Mouse (Mus musculus) forebrain, embryonic 14.5 days (tissue): ENCODE results near the gene P4ha1. TPM values are rescaled to one million over a fixed set of nuclear protein-coding genes. Genes with fewer than 3 reads are reported as not detected.

Experiments used
- ATAC-seq: fragments of 200-750 bp; cut with Nextera tagmentation; 2 replicates; pipeline ENCODE4 v1.8.0; 2017; ENCODE audit warnings: mild to moderate bottlenecking, moderate library complexity
- DNase-seq: peaks from one replicate; pipeline ENCODE4 v3.0.0-alpha.2; 2015; ENCODE audit warnings: low spot score
- H3K27ac ChIP-seq: fragments of 300-500 bp; sonication (generic); 2 replicates; pipeline ENCODE4 v1.5.1; 2014; ENCODE audit warnings: low read depth, mild to moderate bottlenecking, control low read depth, low read length, moderate library complexity
- H3K27me3 ChIP-seq: fragments of 300-500 bp; sonication (generic); replicated peaks from 2 replicates; pipeline ENCODE4 v1.6.1; 2014; ENCODE audit warnings: low read length, control low read depth, mixed read lengths; ENCODE audit not compliant: control insufficient read depth, insufficient read depth
- H3K36me3 ChIP-seq: fragments of 300-500 bp; sonication (generic); 2 replicates; pipeline ENCODE4 v1.6.1; 2014; ENCODE audit warnings: low read length, control low read depth; ENCODE audit not compliant: control insufficient read depth, insufficient read depth
- H3K4me1 ChIP-seq: fragments of 300-500 bp; sonication (generic); 2 replicates; pipeline ENCODE4 v1.6.1; 2014; ENCODE audit warnings: antibody characterized with exemption, low read length, control low read depth; ENCODE audit not compliant: control insufficient read depth, insufficient read depth
- H3K4me2 ChIP-seq: fragments of 300-500 bp; sonication (generic); 2 replicates; pipeline ENCODE4 v1.6.1; 2014; ENCODE audit warnings: mild to moderate bottlenecking, control low read depth, low read length
- H3K4me3 ChIP-seq: fragments of 300-500 bp; sonication (generic); 2 replicates; pipeline ENCODE4 v1.5.1; 2014; ENCODE audit warnings: low read depth, low read length, control low read depth
- H3K9ac ChIP-seq: fragments of 300-500 bp; sonication (generic); 2 replicates; pipeline ENCODE4 v1.6.1; 2014; ENCODE audit warnings: mild to moderate bottlenecking, low read length, control low read depth, moderate library complexity
- H3K9me3 ChIP-seq: fragments of 300-500 bp; sonication (generic); replicated peaks from 2 replicates; pipeline ENCODE4 v1.6.1; 2016; ENCODE audit warnings: low read length, control low read depth, mixed read lengths; ENCODE audit not compliant: control insufficient read depth
- WGBS: fragments of 180-500 bp; shearing (Covaris S2); extraction: QIAGEN DNeasy Blood & Tissue Kit; methylation state at CpG from one replicate; pipeline ENCODE4 v1.1.7; 2014; 5-methylcytosine and 5-hydroxymethylcytosine counted together
- polyA plus RNA-seq: library from polyadenylated mRNA; unstranded; fragments of >200 nt; fragmentation: Nextera tagmentation; extraction: Ambion mirVana; gene quantifications from 2 replicates; pipeline ENCODE4 v1.2.1, GENCODE M21; 2014

The P4ha1 gene
- polyA plus RNA-seq, 1 experiment from 2014 or later = 23.8 TPM

DNA sequence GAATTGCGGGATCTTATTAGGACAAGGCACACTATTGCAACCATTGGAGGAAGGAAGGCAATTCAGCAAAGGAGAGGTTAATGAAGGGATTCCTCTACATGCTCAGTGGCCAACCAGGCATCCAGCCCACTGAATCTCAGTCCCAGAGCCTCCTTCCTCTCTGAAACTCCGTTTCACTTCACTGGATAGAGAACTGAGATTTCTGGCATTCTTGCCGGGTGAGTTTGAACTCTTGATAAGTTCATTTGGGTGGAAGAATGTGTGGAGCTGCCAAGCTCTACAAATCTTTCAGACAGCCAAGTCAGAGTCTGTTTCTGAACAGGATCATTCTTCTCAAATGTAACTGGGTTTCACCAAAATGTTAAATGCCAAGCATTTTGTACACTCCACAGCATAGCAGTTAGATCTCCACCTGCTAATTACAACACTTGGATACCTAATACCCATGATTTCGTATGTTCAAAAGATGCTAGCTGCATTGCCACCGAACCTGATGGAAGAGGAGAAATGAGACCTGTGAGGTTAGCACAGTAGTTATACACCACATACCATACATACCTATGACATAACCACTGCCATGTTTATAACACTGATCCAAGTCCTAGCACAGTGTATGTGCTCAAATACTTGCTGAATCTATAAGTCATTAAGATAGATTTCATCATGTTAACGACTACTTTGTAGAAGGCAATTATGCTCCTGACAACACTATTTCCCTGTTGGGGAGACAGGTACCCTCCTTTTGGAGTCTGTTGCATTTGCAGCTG is 12.2 kb upstream of the P4ha1 start:
- no peak for DNase-seq
- no peaks in the 10 kb centered on the region for H3K4me1 ChIP-seq
- H3K4me2 ChIP-seq = no peak overlapping the region
- no peak for ATAC-seq
- no peaks in the 10 kb centered on the region for H3K9me3 ChIP-seq
- no peak overlapping the region for H3K4me3 ChIP-seq
- no peaks in the 10 kb centered on the region for H3K36me3 ChIP-seq
- H3K27ac ChIP-seq = no peak overlapping the region
- H3K27me3 ChIP-seq = no peaks in the 10 kb centered on the region
- H3K9ac ChIP-seq = no peak overlapping the region
- 76% methylated on average over 6 of the region's 6 CpGs for WGBS

DNA sequence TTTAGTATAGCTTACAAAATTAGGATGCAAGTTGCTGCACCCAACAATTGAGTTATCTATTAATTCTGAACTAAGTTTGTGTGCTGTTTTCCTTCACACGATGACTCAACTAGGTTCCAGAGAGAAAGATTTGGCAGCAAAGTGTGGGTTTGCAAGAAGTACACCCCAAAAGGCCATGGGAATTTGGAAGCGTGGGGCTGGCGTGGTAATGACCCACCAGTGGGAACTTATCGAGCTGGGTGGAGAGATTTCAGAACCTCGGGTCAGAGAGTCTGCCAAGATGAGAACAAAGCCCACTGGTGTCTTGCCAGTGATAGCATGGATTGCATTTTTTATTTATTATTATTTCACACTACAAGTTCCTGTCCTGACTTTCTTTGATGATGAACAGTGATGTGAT is 11.2 kb upstream of the P4ha1 start:
- H3K9ac ChIP-seq = no peak overlapping the region
- H3K4me3 ChIP-seq = no peak overlapping the region
- no peak overlapping the region for H3K4me2 ChIP-seq
- ATAC-seq (no peak), DNase-seq (no peak)
- no peaks in the 10 kb centered on the region for H3K9me3 ChIP-seq
- H3K27ac ChIP-seq = no peak overlapping the region
- no peaks in the 10 kb centered on the region for H3K36me3 ChIP-seq
- no peaks in the 10 kb centered on the region for H3K4me1 ChIP-seq
- H3K27me3 ChIP-seq = no peaks in the 10 kb centered on the region
- 92% methylated on average over 5 of the region's 5 CpGs for WGBS

DNA sequence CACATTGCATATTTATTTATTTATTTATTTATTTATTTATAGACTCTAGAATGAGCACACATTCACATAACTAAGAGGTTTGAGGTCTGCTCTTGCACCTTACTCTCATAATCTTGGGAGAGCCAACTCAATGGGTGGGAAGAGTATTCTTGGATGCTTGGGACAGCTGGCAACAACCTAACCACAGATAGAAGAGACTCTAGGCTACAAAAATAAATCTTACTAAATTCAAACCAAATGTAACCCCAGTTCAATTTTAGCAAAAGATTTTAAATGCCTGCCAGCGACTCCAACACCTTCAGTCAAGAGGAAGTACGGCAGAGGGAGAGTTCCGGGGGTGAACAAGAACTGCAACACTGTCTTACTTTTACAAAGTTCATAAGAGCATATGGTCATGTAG is 2.0 kb upstream of the P4ha1 start:
- DNase-seq = no peak
- Histone ChIP-seq H3K4me2 (no peak overlapping the region), H3K9me3 (no peaks in the 10 kb centered on the region), H3K9ac (no peak overlapping the region), H3K27ac (no peak overlapping the region), H3K27me3 (no peaks in the 10 kb centered on the region), H3K4me3 (no peak overlapping the region), H3K36me3 (no peaks in the 10 kb centered on the region), H3K4me1 (peaks cover 6% of the 10 kb centered on the region; the same call in 1 of the 2 replicates)
- ATAC-seq = no peak
- WGBS = 97% methylated on average over 3 of the region's 3 CpGs

DNA sequence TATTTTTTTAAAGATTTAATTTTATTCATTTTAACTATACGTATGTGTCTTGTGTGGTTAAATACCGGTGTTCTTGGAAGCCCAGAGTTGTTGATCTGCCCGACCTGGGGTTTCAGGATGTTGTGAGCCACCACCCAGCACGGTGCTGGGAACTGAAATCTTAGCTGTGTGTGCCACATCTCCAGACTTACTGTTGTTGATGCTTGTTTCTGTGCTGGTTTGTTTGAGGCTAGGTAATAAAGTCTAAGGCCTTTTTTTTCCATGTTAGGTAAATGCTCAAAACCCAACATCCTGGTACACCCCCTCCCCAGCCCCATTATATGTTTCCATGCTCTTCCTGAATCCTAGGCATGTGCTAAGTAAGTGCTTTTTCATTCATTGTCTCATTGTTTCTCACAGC is 825 bp upstream of the P4ha1 start:
- ATAC-seq (no peak), DNase-seq (no peak)
- H3K4me1 ChIP-seq = peaks cover 8% of the 10 kb centered on the region; the same call in 1 of the 2 replicates
- H3K36me3 ChIP-seq = no peaks in the 10 kb centered on the region
- peak overlapping the region; percentile 55; the same call in 1 of the 2 replicates for H3K27ac ChIP-seq
- 56% methylated on average over 4 of the region's 4 CpGs for WGBS
- H3K4me2 ChIP-seq = peak overlapping the region; percentile 54
- H3K9ac ChIP-seq = peak overlapping the region; percentile 60
- H3K4me3 ChIP-seq = peak overlapping the region; percentile 84; the same call in 1 of the 2 replicates
- H3K9me3 ChIP-seq = no peaks in the 10 kb centered on the region
- no peaks in the 10 kb centered on the region for H3K27me3 ChIP-seq

DNA sequence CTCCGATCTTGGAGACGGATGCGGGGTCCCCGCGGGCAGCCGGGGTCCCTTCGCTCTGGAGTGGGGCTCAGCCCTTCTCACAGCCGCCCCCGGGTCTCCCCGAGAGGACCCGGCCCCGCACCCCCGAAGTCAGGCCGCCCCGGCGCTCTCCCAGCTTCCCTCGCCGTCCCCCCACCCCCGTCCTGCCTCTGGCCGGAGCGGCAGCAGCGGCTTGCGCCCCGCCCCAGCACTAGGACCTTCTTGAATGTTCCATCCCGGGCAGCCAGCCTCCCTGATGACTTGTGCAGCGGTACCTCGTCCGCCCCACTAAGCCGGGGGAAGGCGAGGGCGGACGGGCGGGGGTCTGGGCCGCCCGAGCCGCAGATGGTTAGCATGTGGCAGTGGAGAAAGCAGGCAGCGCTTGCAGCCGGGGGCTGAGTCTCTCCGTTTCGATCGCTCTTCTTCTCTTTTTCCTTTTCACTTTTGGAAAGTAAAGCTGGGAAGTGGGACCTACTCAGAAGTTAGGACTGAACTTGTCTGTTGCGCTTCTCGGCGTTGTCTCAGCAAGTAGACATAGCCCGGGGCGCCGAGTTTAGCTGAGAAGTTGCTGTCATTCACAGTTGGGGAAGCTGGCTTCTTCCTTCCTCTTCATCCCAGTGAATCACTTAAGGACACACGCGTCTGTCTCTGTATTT is 529 bp downstream of the P4ha1 start:
- no peaks in the 10 kb centered on the region for H3K36me3 ChIP-seq
- peak; percentile 72 for ATAC-seq
- peak overlapping the region; percentile 94 for H3K4me2 ChIP-seq
- peak; percentile 72 for DNase-seq
- H3K4me3 ChIP-seq = peak overlapping the region; percentile 84
- 1% methylated on average over 49 of the region's 49 CpGs for WGBS
- peak overlapping the region; percentile 89 for H3K9ac ChIP-seq
- peaks cover 8% of the 10 kb centered on the region; the same call in 1 of the 2 replicates for H3K4me1 ChIP-seq
- H3K27me3 ChIP-seq = no peaks in the 10 kb centered on the region
- no peaks in the 10 kb centered on the region for H3K9me3 ChIP-seq
- peak overlapping the region; percentile 92 for H3K27ac ChIP-seq

DNA sequence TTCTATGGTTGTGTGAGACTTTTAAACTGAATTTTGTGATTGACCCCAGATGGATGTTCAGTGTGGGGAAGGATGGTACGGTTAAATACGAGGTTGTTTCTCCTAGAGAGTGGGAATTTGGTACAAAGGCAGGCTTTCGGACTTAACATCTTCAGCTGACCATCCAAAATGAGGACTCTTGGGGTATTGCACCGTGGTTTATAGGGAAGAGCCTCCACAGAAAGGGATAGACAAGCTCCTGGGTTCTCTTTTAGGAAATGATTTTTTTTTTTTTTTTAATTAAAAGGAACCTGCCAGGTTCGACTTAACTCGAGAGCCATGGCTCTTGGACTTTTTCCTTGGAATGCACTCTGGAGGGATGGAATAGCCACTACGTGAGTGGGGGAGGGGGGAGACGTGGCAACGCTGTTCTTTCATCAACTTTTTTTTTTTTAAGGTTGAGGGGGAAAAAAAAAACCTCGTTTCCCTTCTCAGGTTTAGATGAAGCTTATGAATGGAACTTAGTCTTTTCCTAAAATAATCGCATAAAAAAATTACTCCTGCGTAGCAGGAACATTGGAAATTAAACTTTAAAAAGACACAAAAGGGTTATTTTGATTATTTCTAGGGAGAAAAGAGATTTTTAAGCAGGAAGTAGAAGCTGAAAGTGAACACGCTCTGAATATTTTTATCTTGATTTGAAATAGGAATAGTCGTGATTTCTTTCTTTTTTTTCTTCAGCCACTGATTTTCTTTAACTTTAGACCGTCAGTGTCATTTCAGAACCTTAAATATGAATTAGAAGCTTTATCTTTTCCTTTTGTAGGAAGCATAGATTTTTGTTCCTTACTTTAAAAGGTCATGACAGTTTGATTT is 1.4 kb downstream of the P4ha1 start:
- Histone ChIP-seq H3K9me3 (no peaks in the 10 kb centered on the region), H3K4me1 (peaks cover 8% of the 10 kb centered on the region; the same call in 1 of the 2 replicates), H3K4me2 (peak overlapping the region; percentile 94), H3K27ac (no peak overlapping the region), H3K9ac (peak overlapping the region; percentile 89), H3K36me3 (no peaks in the 10 kb centered on the region), H3K27me3 (no peaks in the 10 kb centered on the region), H3K4me3 (peak overlapping the region; percentile 84)
- DNase-seq (peak; percentile 47), ATAC-seq (no peak)
- 15% methylated on average over 15 of the region's 15 CpGs for WGBS

DNA sequence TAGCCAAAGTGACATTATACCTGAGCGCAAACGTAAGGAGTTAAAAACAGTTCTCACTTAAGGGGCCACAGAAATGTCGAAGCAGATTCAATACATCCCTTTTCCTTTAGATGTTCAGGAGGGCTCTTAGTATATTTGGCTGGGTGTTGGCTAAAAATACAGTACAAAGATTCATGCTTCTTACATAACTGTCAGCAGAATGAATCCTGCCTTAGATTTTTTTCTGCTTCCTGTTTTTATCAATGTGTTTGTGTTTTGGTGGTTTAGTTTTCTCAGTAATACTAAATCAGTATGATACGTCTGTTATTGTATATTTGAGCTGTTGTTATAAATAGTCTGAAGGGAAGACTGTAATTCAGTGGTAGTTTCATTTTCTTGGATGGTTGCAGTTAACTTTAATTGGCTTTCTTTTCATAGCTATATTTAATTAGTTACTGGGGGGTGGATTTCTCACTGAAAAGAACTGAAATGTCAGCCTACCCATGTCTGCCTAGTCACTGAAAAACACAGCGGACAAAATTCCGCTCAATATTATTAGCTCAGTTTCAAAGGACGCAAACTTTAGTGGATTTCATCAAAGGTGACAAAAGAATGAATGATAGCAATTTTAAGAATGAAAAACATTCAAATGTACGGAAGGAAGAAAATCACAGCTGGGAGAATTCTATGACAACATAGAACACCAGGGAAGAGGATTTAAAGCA is 3.7 kb downstream of the P4ha1 start:
- no peak overlapping the region for H3K27ac ChIP-seq
- no peaks in the 10 kb centered on the region for H3K36me3 ChIP-seq
- no peak overlapping the region for H3K4me3 ChIP-seq
- H3K4me1 ChIP-seq = peaks cover 8% of the 10 kb centered on the region; the same call in 1 of the 2 replicates
- no peak overlapping the region; the same call in 1 of the 2 replicates for H3K4me2 ChIP-seq
- ATAC-seq (no peak), DNase-seq (no peak)
- 35% methylated on average over 8 of the region's 8 CpGs for WGBS
- H3K9me3 ChIP-seq = no peaks in the 10 kb centered on the region
- no peaks in the 10 kb centered on the region for H3K27me3 ChIP-seq
- H3K9ac ChIP-seq = no peak overlapping the region

DNA sequence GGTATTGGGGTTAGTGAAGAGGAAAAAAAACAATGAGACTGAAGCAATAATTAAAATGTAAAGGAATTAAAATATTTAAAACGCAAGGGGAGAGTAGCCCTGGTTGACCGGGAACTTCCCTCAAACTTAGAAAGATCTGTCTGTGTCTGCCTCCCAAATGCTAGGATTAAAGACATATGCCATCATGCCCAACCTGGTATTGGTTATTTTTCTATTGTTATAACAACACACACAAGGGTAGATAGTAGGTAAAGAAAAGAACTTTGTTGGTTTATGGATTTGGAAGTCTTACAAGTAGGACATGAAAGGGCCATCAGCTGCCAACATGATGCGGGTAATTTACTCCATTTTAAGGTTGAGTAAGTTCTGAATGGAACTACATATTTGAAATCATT is 4.2 kb downstream of the P4ha1 start:
- peaks cover 8% of the 10 kb centered on the region; the same call in 1 of the 2 replicates for H3K4me1 ChIP-seq
- no peak overlapping the region for H3K27ac ChIP-seq
- no peaks in the 10 kb centered on the region for H3K36me3 ChIP-seq
- no peak overlapping the region for H3K4me3 ChIP-seq
- 61% methylated on average over 3 of the region's 3 CpGs for WGBS
- no peak overlapping the region for H3K9ac ChIP-seq
- ATAC-seq = no peak
- H3K9me3 ChIP-seq = no peaks in the 10 kb centered on the region
- no peak overlapping the region for H3K4me2 ChIP-seq
- no peak for DNase-seq
- no peaks in the 10 kb centered on the region for H3K27me3 ChIP-seq
